Mouse (Mus musculus): ENCODE measurements around the gene Rin3. TPM values are rescaled to one million over a fixed set of nuclear protein-coding genes. Genes with fewer than 3 reads are reported as not detected.

The Rin3 gene
- polyA plus RNA-seq, 1 experiment from 2014 or later = 7.1 TPM

- no peak for ATAC-seq (ENCODE audit: low FRiP score, low read depth)
- Histone ChIP-seq H3K9me3 (no peaks in the 10 kb centered on the region), H3K27ac (peak overlapping the region; percentile 63; the same call in 1 of the 2 replicates), H3K9ac (no peak overlapping the region), H3K27me3 (no peaks in the 10 kb centered on the region), H3K4me3 (no peak overlapping the region), H3K4me1 (peaks cover 18% of the 10 kb centered on the region; the same call in 1 of the 2 replicates), H3K4me2 (replicated peaks) (no peak overlapping the region), H3K36me3 (peaks cover 7% of the 10 kb centered on the region; the same call in 1 of the 2 replicates)
- WGBS = 59% methylated on average over 6 of the region's 6 CpGs
Measured at GRCm38 (mm10) chr12:102324156-102324885, 41.5 kb downstream of the Rin3 start.

GRCm38 (mm10) chr12:102324886-102325220 lies 42.0 kb downstream of the Rin3 start:
- Histone ChIP-seq H3K36me3 (peaks cover 7% of the 10 kb centered on the region; the same call in 1 of the 2 replicates), H3K4me1 (peaks cover 18% of the 10 kb centered on the region; the same call in 1 of the 2 replicates), H3K4me2 (replicated peaks) (no peak overlapping the region), H3K4me3 (no peak overlapping the region), H3K9ac (no peak overlapping the region), H3K27me3 (no peaks in the 10 kb centered on the region), H3K9me3 (no peaks in the 10 kb centered on the region), H3K27ac (no peak overlapping the region; the same call in 1 of the 2 replicates)
- 88% methylated on average over 2 of the region's 2 CpGs for WGBS
- ATAC-seq (ENCODE audit: low FRiP score, low read depth) = no peak

GRCm38 (mm10) chr12:102326753-102327340 lies 44.0 kb downstream of the Rin3 start:
- 84% methylated on average over 2 of the region's 2 CpGs for WGBS
- Histone ChIP-seq H3K9ac (no peak overlapping the region), H3K27me3 (no peaks in the 10 kb centered on the region), H3K4me2 (replicated peaks) (no peak overlapping the region), H3K36me3 (peaks cover 7% of the 10 kb centered on the region; the same call in 1 of the 2 replicates), H3K4me1 (peaks cover 18% of the 10 kb centered on the region; the same call in 1 of the 2 replicates), H3K4me3 (no peak overlapping the region), H3K9me3 (no peaks in the 10 kb centered on the region), H3K27ac (no peak overlapping the region)
- ATAC-seq (ENCODE audit: low FRiP score, low read depth) = no peak

GRCm38 (mm10) chr12:102327525-102327924 lies 44.7 kb downstream of the Rin3 start:
- 80% methylated on average over 4 of the region's 4 CpGs for WGBS
- H3K36me3 ChIP-seq = peaks cover 7% of the 10 kb centered on the region; the same call in 1 of the 2 replicates
- H3K27ac ChIP-seq = no peak overlapping the region

GRCm38 (mm10) chr12:102328090-102328489 lies 45.2 kb downstream of the Rin3 start:
- no peaks in the 10 kb centered on the region for H3K27me3 ChIP-seq
- H3K4me2 ChIP-seq (replicated peaks) = no peak overlapping the region
- H3K9ac ChIP-seq = no peak overlapping the region
- peaks cover 18% of the 10 kb centered on the region; the same call in 1 of the 2 replicates for H3K4me1 ChIP-seq
- no peaks in the 10 kb centered on the region for H3K9me3 ChIP-seq
- H3K4me3 ChIP-seq = no peak overlapping the region
- H3K27ac ChIP-seq = no peak overlapping the region
- peaks cover 7% of the 10 kb centered on the region; the same call in 1 of the 2 replicates for H3K36me3 ChIP-seq
- ATAC-seq (ENCODE audit: low FRiP score, low read depth) = no peak
- 89% methylated on average over 4 of the region's 4 CpGs for WGBS

More at GRCm38 (mm10) chr12:102327525-102327924, 44.7 kb downstream of the Rin3 start:
- no peak for ATAC-seq (ENCODE audit: low FRiP score, low read depth)
- Histone ChIP-seq H3K4me2 (replicated peaks) (no peak overlapping the region), H3K9me3 (no peaks in the 10 kb centered on the region), H3K27me3 (no peaks in the 10 kb centered on the region), H3K9ac (no peak overlapping the region), H3K4me3 (no peak overlapping the region), H3K4me1 (peaks cover 18% of the 10 kb centered on the region; the same call in 1 of the 2 replicates)

- Histone ChIP-seq H3K4me2 (replicated peaks) (no peak overlapping the region), H3K36me3 (peaks cover 7% of the 10 kb centered on the region; the same call in 1 of the 2 replicates), H3K27me3 (no peaks in the 10 kb centered on the region), H3K4me1 (0 out of 2 replicates have a peak, but pooled peaks cover 6% of the 10 kb centered on the region), H3K9ac (no peak overlapping the region), H3K9me3 (no peaks in the 10 kb centered on the region), H3K27ac (no peak overlapping the region), H3K4me3 (no peak overlapping the region)
- ATAC-seq (ENCODE audit: low FRiP score, low read depth) = no peak
- 93% methylated on average over 4 of the region's 4 CpGs for WGBS
Measured at GRCm38 (mm10) chr12:102330188-102330587, 47.3 kb downstream of the Rin3 start.

GRCm38 (mm10) chr12:102330731-102331130 lies 47.9 kb downstream of the Rin3 start:
- H3K4me2 ChIP-seq (replicated peaks) = no peak overlapping the region
- no peak overlapping the region for H3K9ac ChIP-seq
- H3K9me3 ChIP-seq = no peaks in the 10 kb centered on the region
- peaks cover 5% of the 10 kb centered on the region; the same call in 1 of the 2 replicates for H3K36me3 ChIP-seq
- H3K27ac ChIP-seq = no peak overlapping the region
- no peaks in the 10 kb centered on the region for H3K27me3 ChIP-seq
- no peak for ATAC-seq (ENCODE audit: low FRiP score, low read depth)
- no peak overlapping the region for H3K4me3 ChIP-seq
- H3K4me1 ChIP-seq = 0 out of 2 replicates have a peak, but pooled peaks cover 6% of the 10 kb centered on the region

GRCm38 (mm10) chr12:102333101-102333500 lies 50.3 kb downstream of the Rin3 start:
- 93% methylated on average over 2 of the region's 2 CpGs for WGBS
- H3K9me3 ChIP-seq = no peaks in the 10 kb centered on the region
- no peak overlapping the region for H3K4me3 ChIP-seq
- H3K4me2 ChIP-seq (replicated peaks) = no peak overlapping the region
- no peaks in the 10 kb centered on the region for H3K4me1 ChIP-seq
- no peak overlapping the region for H3K27ac ChIP-seq
- no peaks in the 10 kb centered on the region for H3K36me3 ChIP-seq
- H3K27me3 ChIP-seq = no peaks in the 10 kb centered on the region
- ATAC-seq (ENCODE audit: low FRiP score, low read depth) = no peak
- H3K9ac ChIP-seq = no peak overlapping the region

- H3K4me1 ChIP-seq = no peaks in the 10 kb centered on the region
- H3K27me3 ChIP-seq = no peaks in the 10 kb centered on the region
- no peaks in the 10 kb centered on the region for H3K9me3 ChIP-seq
- no peak overlapping the region for H3K4me3 ChIP-seq
- no peak overlapping the region for H3K9ac ChIP-seq
- no peak overlapping the region for H3K4me2 ChIP-seq (replicated peaks)
- no peak overlapping the region for H3K27ac ChIP-seq
- no peak for ATAC-seq (ENCODE audit: low FRiP score, low read depth)
- no peaks in the 10 kb centered on the region for H3K36me3 ChIP-seq
- 71% methylated on average over 2 of the region's 2 CpGs for WGBS
Measured at GRCm38 (mm10) chr12:102339085-102339484, 56.2 kb downstream of the Rin3 start.

GRCm38 (mm10) chr12:102340471-102340870 lies 57.6 kb downstream of the Rin3 start:
- no peak overlapping the region for H3K4me3 ChIP-seq
- H3K4me1 ChIP-seq = peaks cover 9% of the 10 kb centered on the region; the same call in 1 of the 2 replicates
- no peak overlapping the region for H3K4me2 ChIP-seq (replicated peaks)
- WGBS = 87% methylated on average over 6 of the region's 6 CpGs
- no peak overlapping the region for H3K9ac ChIP-seq
- ATAC-seq (ENCODE audit: low FRiP score, low read depth) = no peak
- H3K27ac ChIP-seq = no peak overlapping the region
- no peaks in the 10 kb centered on the region for H3K9me3 ChIP-seq
- no peaks in the 10 kb centered on the region for H3K27me3 ChIP-seq
- H3K36me3 ChIP-seq = no peaks in the 10 kb centered on the region

- H3K27me3 ChIP-seq = no peaks in the 10 kb centered on the region
- H3K9me3 ChIP-seq = no peaks in the 10 kb centered on the region
- no peak overlapping the region for H3K27ac ChIP-seq
- H3K4me1 ChIP-seq = peaks cover 10% of the 10 kb centered on the region; the same call in 1 of the 2 replicates
- H3K9ac ChIP-seq = no peak overlapping the region
- no peak overlapping the region for H3K4me2 ChIP-seq (replicated peaks)
- H3K36me3 ChIP-seq = no peaks in the 10 kb centered on the region
- no peak overlapping the region for H3K4me3 ChIP-seq
- no peak for ATAC-seq (ENCODE audit: low FRiP score, low read depth)
- whole genome bisulfite sequencing = 52% methylated on average over 2 of the region's 2 CpGs
Measured at GRCm38 (mm10) chr12:102342147-102342546, 59.3 kb downstream of the Rin3 start.

GRCm38 (mm10) chr12:102342602-102343001 lies 59.8 kb downstream of the Rin3 start:
- H3K4me3 ChIP-seq = no peak overlapping the region
- no peak overlapping the region for H3K27ac ChIP-seq
- WGBS = 56% methylated on average over 3 of the region's 3 CpGs
- H3K9ac ChIP-seq = no peak overlapping the region
- H3K36me3 ChIP-seq = no peaks in the 10 kb centered on the region
- H3K9me3 ChIP-seq = no peaks in the 10 kb centered on the region
- H3K4me2 ChIP-seq (replicated peaks) = no peak overlapping the region
- ATAC-seq (ENCODE audit: low FRiP score, low read depth) = no peak
- H3K27me3 ChIP-seq = no peaks in the 10 kb centered on the region
- H3K4me1 ChIP-seq = peaks cover 10% of the 10 kb centered on the region; the same call in 1 of the 2 replicates

Measured in limb, embryonic 13.5 days (tissue).